Mouse (Mus musculus): ENCODE data around the gene Zic4. TPM values are rescaled to one million over a fixed set of nuclear protein-coding genes. Genes with fewer than 3 reads are reported as not detected.

Zic4 gene
- total RNA-seq (2023), result not detected

GRCm38 (mm10) chr9:91361856-91362601 is at the start of gene Zic4:
Zic4 (plus strand) TSS chr9:91362413.

GRCm38 (mm10) chr9:91365664-91366063 is 3.5 kb downstream of the Zic4 start, which contains the start of gene Zic1:
Zic1 (minus strand) TSS chr9:91365810.

Other genes starting within 250 kb of the Zic4 start
- gene Zic1, start 3.4 kb downstream of the Zic4 start, total RNA-seq (2023), result not detected